Mouse (Mus musculus) Muller cell, postnatal 12 days (primary cell): Measurements from ENCODE around the gene Mgst2.

Source experiments
- DNase-seq: peaks from one replicate; pipeline ENCODE4 v3.0.0-alpha.2; 2015; ENCODE audit errors: inconsistent ontology term

Gene Mgst2

DNA sequence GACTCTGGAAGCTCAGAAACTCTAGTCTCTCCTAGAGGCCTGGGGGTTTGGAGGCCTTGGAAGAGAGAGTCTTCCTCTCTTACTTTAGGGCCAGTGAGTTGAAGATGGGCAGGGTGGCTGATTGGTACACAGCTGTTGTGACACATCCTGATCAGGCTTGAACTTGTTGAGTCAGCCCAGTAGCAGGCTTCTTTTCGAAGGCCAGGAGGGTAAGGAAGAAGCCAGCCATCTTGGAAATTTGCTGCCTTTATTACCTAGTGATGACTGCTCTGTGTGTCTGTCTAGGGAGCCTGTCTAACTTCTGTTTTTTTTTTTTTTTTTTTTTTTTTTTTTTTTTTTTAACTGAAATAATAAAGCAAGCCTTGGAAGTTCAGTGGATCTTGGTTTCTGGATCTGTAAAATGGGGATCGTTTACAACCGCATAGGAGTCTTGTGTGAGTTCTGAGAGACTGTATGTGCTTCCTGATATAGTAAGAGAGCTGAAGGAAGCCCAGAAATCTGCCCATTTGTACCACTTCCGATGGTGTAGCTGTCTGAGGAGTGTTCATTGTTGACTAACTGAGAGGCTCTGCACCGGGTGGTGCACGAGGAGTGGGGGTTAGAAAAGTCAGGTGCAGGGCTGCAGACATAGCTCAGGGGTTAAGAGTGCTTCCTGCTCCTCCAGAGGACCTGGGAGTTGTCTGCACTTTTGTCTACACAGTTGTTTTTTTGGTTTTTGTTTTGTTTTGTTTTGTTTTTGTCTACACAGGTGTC, 5.7 kb upstream of the Mgst2 start:
- DNase-seq, result no peak

- no peak for DNase-seq
Measured at GRCm38 (mm10) chr3:51659415-51659814, 745 bp upstream of the Mgst2 start.

- no peak for DNase-seq
Measured at GRCm38 (mm10) chr3:51660821-51661276, 689 bp downstream of the Mgst2 start.

- DNase-seq, result no peak
Measured at GRCm38 (mm10) chr3:51661376-51661775, 1.2 kb downstream of the Mgst2 start.

GRCm38 (mm10) chr3:51661880-51662550, 1.9 kb downstream of the Mgst2 start:
- DNase-seq, result no peak

DNA sequence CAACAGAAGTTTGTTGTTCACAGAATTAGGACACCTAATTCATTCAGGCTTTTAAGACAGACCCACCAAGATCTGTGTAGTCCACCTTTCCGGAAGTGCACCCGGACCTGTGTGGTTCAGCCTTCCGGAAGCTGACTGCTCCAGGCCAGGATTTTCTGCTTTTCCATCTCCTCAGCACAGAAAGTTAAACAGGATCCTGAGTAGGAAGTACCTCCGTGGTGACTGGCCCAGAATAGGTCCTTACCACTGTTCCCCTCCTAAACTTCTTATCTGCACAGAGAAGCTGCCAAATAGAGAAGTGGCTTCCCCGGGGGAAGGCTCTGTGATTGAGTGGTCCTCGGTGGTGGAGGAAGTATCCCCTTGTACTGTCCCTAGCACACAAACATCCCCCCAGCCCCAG, 2.4 kb downstream of the Mgst2 start:
- DNase-seq, result no peak

DNA sequence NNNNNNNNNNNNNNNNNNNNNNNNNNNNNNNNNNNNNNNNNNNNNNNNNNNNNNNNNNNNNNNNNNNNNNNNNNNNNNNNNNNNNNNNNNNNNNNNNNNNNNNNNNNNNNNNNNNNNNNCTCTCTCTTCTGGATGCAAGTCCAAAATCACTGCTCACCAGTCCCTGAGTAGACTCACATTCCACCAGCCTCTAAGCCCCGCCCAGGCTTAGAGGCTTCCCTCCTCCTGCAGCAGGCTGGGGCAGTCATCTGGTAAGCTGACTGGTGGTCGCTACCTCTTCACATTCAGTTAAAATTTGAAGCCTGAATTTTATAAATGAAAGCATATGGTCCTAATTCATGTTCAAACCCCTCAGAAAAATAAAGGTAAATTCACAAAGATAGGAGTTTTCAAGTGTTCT, 8.4 kb downstream of the Mgst2 start:
- DNase-seq, result no peak

DNA sequence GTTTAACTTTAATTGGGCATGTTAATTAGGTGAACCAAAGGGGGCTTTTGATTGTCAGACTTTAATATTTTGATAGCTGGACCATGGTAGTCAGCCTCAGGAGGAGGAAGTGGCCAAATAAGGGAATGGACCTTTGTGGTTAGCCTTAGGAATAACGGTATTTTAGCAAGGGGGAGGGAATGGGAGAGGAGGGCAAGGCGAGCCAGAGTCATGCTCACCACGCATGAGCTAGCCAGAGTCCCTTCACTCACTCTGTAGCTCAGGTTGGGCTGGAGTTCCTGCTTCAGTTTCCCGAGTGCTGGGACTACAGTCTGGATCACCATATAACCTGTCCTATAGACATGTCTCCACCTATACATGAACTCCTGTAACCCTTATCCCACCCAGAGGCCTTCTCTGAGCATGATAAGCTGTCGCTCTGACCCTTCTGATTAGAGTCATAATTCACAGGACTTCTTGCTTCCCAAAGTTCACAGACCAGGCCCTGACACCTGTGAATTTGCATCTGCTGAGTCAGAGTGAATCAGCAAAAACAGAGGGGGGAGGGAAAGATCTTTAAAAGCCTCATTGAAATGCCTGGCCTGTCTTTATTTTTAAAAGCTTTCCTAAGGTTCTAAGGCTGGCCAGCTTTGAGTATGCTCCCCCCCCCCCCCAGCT, 10.4 kb downstream of the Mgst2 start:
- no peak for DNase-seq

- no peak for DNase-seq
Measured at GRCm38 (mm10) chr3:51671071-51671469, 10.9 kb downstream of the Mgst2 start.

DNA sequence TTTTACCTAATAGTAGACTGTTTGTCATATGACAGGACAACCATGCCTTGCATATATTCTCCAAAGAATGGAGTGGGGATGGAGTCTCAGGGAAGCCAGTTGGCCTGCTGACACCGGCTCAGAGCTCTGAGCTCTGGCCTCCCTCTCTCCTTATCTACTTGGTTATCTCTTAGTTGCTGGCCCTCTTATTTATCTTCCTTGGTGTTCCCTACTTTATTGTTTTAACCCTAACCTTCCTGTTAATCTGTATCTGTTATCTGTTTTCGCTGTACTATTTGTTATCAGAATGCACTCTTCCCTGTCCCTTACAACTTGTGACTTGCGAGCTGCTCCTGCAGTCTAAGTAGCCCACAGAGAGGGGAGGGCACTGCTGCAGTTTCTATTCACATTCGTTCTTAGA, 12.5 kb downstream of the Mgst2 start:
- no peak for DNase-seq

GRCm38 (mm10) chr3:51673408-51674086, 13.4 kb downstream of the Mgst2 start:
- no peak for DNase-seq

DNA sequence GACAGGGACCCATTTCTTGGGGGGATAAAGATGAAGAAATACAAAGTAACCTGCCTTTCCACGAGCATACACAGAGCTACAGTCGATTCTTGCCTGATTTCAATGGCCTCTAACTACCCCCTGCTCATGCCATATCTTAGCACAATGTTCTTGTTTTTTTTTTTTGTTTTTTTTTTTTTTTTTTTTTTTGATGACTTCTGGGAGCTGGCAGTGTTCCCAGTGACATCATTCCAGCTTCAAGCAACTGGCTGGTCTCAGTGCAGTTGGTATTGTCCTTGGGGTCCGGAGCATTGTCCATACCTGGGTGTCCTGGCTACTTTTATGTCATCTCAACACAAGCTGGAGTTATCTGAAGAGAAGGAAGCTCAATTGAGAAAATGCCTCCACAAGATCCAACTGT, 14.8 kb downstream of the Mgst2 start:
- no peak for DNase-seq

DNA sequence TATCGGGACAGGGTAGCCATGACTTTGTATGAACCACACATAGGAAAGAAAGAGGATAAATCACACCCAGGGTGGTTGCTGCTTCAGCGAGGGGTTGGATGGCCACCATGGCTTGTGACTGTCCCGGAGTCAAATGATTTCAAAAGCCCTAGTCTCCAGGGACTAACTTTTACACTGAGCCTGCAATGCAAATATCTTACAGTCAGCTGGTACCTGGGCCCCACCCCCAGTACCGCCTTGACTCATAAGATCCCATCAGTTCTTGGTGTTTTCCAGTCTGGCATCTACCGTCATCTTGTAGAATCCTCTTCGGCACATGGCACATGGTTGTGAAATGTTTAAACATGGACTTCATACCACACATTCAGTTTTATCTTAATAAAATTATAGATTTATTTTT, 25.4 kb downstream of the Mgst2 start:
- DNase-seq, result no peak

DNA sequence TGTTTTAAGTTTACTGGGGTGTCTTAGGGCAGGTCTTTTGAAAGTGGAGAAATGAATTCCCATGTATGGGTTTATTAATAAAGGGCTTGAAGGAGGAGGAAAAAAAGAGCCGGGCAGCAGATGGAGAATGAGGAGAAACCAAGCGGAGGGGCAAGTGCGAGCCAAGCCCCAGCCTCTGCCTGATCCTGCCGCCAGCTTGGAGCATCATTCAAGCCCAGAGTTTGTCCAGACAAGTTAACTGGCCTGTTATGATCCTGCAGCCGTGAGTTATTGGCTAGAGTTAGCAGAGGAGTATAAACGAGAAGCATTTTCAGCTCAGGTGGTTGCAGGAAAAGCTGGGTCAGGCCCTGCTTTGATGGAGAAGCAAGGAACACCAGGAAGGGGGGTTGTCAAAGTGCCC, 26.2 kb downstream of the Mgst2 start:
- no peak for DNase-seq

DNA sequence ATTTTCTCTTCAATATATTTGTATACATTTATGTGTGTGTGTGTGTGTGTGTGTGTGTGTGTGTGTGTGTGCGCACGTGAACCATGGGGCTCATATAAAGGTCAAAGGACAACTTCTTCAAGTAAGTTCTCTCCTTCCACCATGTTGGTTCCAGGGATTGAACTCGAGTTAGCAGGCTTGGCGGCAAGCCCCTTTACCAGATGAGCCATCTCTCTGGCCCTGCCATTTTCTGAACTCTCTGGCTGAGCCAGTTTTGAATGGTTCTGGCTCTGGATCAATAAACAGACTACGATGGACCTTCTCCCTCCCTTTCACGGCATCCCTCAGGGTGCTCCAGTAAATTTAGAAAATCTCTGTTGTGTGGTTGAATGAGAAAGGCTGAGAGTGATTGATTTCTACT, 26.6 kb downstream of the Mgst2 start:
- no peak for DNase-seq

DNA sequence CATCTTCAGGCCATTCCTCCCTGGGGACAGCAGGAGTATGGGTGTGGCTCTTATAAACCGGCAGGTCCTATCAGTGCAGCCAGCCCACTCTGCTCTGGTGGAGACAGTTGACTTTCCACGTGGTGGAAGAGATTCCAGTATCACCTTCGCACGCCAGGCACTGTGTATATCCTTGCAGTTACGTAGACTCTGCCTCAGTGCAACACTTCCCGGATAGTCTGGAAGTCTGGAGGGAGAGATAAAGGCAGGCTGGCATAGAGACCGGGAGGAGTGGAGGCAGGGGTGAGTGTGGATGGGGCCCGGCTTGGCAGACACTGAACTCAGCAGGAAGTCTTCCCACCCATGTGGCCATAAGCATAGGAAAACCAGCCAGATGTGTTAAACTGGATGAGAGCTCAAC, 28.6 kb downstream of the Mgst2 start:
- no peak for DNase-seq

DNA sequence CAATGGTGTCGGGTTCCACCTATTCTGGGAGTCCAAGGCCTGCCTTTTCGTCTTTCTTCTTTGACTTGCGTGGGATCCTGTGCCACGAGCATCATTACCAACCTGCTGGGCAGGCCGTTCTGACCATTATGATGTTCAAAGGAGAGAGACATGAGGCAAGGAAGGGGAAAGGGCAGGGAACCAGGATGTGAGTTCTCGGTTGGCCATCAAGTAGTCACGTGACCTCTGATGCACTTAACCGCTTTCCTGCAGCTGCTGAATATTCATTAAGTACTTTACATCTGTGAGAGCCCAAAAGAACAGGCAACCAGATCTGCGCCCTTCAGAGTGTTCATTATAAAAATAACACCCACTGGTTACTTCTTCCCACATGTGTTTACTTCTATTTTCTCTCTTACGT, 33.0 kb downstream of the Mgst2 start:
- DNase-seq, result no peak

DNA sequence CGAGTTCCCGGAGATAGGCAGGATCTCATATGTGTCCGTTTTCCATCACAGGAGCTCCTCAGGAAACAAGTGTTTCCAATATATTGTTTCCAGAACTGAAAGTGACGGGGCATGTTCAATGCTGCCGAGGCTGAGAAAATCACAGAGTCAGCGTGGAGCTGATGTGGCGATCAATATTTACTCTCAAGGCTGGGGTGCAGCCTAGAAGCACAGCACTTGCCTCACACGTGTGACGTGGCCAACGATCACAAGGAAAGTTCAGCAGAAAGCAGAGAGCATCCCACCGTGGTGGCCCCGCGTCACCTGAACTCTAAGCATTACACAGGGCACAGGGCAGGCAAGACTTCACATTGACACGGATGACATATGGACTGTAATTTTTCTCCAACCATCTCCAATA, 34.4 kb downstream of the Mgst2 start:
- no peak for DNase-seq

GRCm38 (mm10) chr3:51695713-51696112, 35.6 kb downstream of the Mgst2 start:
- no peak for DNase-seq

- DNase-seq, result no peak
Measured at GRCm38 (mm10) chr3:51697931-51698330, 37.8 kb downstream of the Mgst2 start.

GRCm38 (mm10) chr3:51700123-51700522, 40.0 kb downstream of the Mgst2 start:
- no peak for DNase-seq

- peak; percentile 42 for DNase-seq
Measured at GRCm38 (mm10) chr3:51700731-51701280, 40.6 kb downstream of the Mgst2 start.
